Mouse (Mus musculus) bone marrow macrophage, adult 2 months (primary cell): ENCODE results near the gene Cfap221.

Experiments
- CTCF ChIP-seq: IDR thresholded peaks from 2 replicates; pipeline ENCODE4 v1.5.1; 2012; ENCODE audit warnings: low read depth, mild to moderate bottlenecking, low read length, moderate library complexity
- POLR2A ChIP-seq: IDR thresholded peaks from 2 replicates; pipeline ENCODE4 v1.6.1; 2012; ENCODE audit warnings: mild to moderate bottlenecking, low read depth, low read length, borderline replicate concordance

GRCm38 (mm10) chr1:120035456-120036034 lies 38.5 kb upstream of the Cfap221 start:
- no peak for TF ChIP-seq POLR2A
- TF ChIP-seq CTCF: no peak
